Mouse (Mus musculus) ES-Bruce4 (cell line): ENCODE measurements around the gene Pak7.

Experiments
- CTCF ChIP-seq: IDR thresholded peaks from one replicate; pipeline ENCODE4 v1.8.1; 2011; ENCODE audit warnings: low read depth, low read length
- EP300 ChIP-seq: IDR thresholded peaks from 2 replicates; pipeline ENCODE4 v1.6.1; 2011; ENCODE audit warnings: low read depth, low read length; ENCODE audit not compliant: insufficient read depth

DNA sequence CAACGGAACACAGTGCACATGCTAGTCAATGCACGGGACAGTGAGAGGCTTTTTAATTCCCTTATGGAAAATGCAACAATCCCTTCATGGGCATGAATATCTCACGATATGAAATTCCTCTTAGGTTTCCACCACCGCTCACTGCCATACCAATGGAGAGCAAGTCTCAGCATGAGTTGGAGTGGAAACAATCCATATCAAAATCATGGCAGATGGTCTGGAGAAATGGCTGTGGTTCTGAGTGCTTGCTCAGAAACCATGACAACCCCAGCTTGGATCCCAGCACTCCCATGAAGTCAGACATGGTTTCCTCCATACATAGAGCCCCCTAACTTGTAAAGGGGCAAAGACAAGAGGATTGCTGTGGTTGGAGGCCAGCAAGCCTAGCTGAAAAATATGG is 339.3 kb downstream of the Pak7 start:
- TF ChIP-seq CTCF (no peak), EP300 (no peak)
